Mouse (Mus musculus): ENCODE results near the gene Slc30a2. TPM values are rescaled to one million over a fixed set of nuclear protein-coding genes. Genes with fewer than 3 reads are reported as not detected.

Slc30a2 gene
- total RNA-seq, 1 experiment = 24.3 TPM

- Histone ChIP-seq H3K4me3 (ENCODE audit: insufficient read depth in 1 of 2, low read depth in 1 of 2, low read length in 2 of 2, poor library complexity in 1 of 2, severe bottlenecking in 1 of 2) (no peak overlapping the region), H3K4me1 (ENCODE audit: control insufficient read depth in 2 of 2, insufficient read depth in 2 of 2, low read length in 2 of 2, poor library complexity in 1 of 2) (peaks cover 7 to 19% of the 10 kb centered on the region in 2 experiments), H3K27ac (ENCODE audit: insufficient read depth, low read depth, low read length, poor library complexity, severe bottlenecking) (no peak overlapping the region), H3K36me3 (ENCODE audit: control insufficient read depth, insufficient read depth, low read length, poor library complexity, severe bottlenecking) (no peaks in the 10 kb centered on the region), H3K9me3 (ENCODE audit: control insufficient read depth, insufficient read depth, low read depth, low read length) (no peaks in the 10 kb centered on the region), H3K9ac (ENCODE audit: insufficient read depth, low read depth, low read length, poor library complexity, severe bottlenecking) (no peak overlapping the region)
- TF ChIP-seq MAFK (IDR thresholded peaks at IDR 0.05; ENCODE audit: insufficient read depth, low read depth, low read length) (no peak), ZC3H11A (IDR thresholded peaks at IDR 0.05; ENCODE audit: borderline replicate concordance, low read depth, low read length) (no peak), ZNF384 (IDR thresholded peaks at IDR 0.05; ENCODE audit: low read depth, low read length) (no peak), HCFC1 (IDR thresholded peaks at IDR 0.05; ENCODE audit: borderline replicate concordance, insufficient read depth, low read length) (no peak), CHD2 (IDR thresholded peaks at IDR 0.05; ENCODE audit: low read depth, low read length) (no peak)
- no peak for DNase-seq (ENCODE audit: low read depth, low spot score)
- in situ Hi-C loops (cut with MboI; ENCODE audit: low sequenced_read_pairs in 2 of 2, unreplicated experiment in 2 of 2) = no loop called here
Measured at GRCm38 (mm10) chr4:134311784-134312183, 31.2 kb upstream of the Slc30a2 start.

- Histone ChIP-seq H3K9me3 (ENCODE audit: control insufficient read depth, insufficient read depth, low read depth, low read length) (no peaks in the 10 kb centered on the region), H3K4me3 (ENCODE audit: insufficient read depth in 1 of 2, low read depth in 1 of 2, low read length in 2 of 2, poor library complexity in 1 of 2, severe bottlenecking in 1 of 2) (no peak overlapping the region), H3K4me1 (ENCODE audit: control insufficient read depth in 2 of 2, insufficient read depth in 2 of 2, low read length in 2 of 2, poor library complexity in 1 of 2) (peaks cover 5 to 18% of the 10 kb centered on the region in 2 experiments), H3K36me3 (ENCODE audit: control insufficient read depth, insufficient read depth, low read length, poor library complexity, severe bottlenecking) (no peaks in the 10 kb centered on the region), H3K27ac (ENCODE audit: insufficient read depth, low read depth, low read length, poor library complexity, severe bottlenecking) (no peak overlapping the region), H3K9ac (ENCODE audit: insufficient read depth, low read depth, low read length, poor library complexity, severe bottlenecking) (no peak overlapping the region)
- in situ Hi-C loops (cut with MboI; ENCODE audit: low sequenced_read_pairs in 2 of 2, unreplicated experiment in 2 of 2) = no loop called here
- DNase-seq (ENCODE audit: low read depth, low spot score) = no peak
- TF ChIP-seq HCFC1 (IDR thresholded peaks at IDR 0.05; ENCODE audit: borderline replicate concordance, insufficient read depth, low read length) (no peak), CHD2 (IDR thresholded peaks at IDR 0.05; ENCODE audit: low read depth, low read length) (no peak)
Measured at GRCm38 (mm10) chr4:134312341-134312740, 30.6 kb upstream of the Slc30a2 start.

- H3K9me3 ChIP-seq (ENCODE audit: control insufficient read depth, insufficient read depth, low read depth, low read length) = no peaks in the 10 kb centered on the region
- DNase-seq (ENCODE audit: low read depth, low spot score) = peak; percentile 63
- no peak overlapping the region for H3K27ac ChIP-seq (ENCODE audit: insufficient read depth, low read depth, low read length, poor library complexity, severe bottlenecking)
- H3K4me3 ChIP-seq (ENCODE audit: insufficient read depth in 1 of 2, low read depth in 1 of 2, low read length in 2 of 2, poor library complexity in 1 of 2, severe bottlenecking in 1 of 2) = no peak overlapping the region
- TF ChIP-seq ZNF384 (IDR thresholded peaks at IDR 0.05; ENCODE audit: low read depth, low read length) = 0 out of 2 replicates have a peak, but pooled peaks have one; percentile 24
- no peak for TF ChIP-seq MAFK (IDR thresholded peaks at IDR 0.05; ENCODE audit: insufficient read depth, low read depth, low read length)
- TF ChIP-seq ZC3H11A (IDR thresholded peaks at IDR 0.05; ENCODE audit: borderline replicate concordance, low read depth, low read length) = peak; percentile 36; the same call in 1 of the 2 replicates
- no peak for TF ChIP-seq HCFC1 (IDR thresholded peaks at IDR 0.05; ENCODE audit: borderline replicate concordance, insufficient read depth, low read length)
- TF ChIP-seq CHD2 (IDR thresholded peaks at IDR 0.05; ENCODE audit: low read depth, low read length) = no peak
- peaks cover 5 to 16% of the 10 kb centered on the region in 2 experiments for H3K4me1 ChIP-seq (ENCODE audit: control insufficient read depth in 2 of 2, insufficient read depth in 2 of 2, low read length in 2 of 2, poor library complexity in 1 of 2)
- no peak overlapping the region for H3K9ac ChIP-seq (ENCODE audit: insufficient read depth, low read depth, low read length, poor library complexity, severe bottlenecking)
- in situ Hi-C loops (cut with MboI; ENCODE audit: low sequenced_read_pairs in 2 of 2, unreplicated experiment in 2 of 2) = no loop called here
- no peaks in the 10 kb centered on the region for H3K36me3 ChIP-seq (ENCODE audit: control insufficient read depth, insufficient read depth, low read length, poor library complexity, severe bottlenecking)
Measured at GRCm38 (mm10) chr4:134312901-134313300, 30.1 kb upstream of the Slc30a2 start.

GRCm38 (mm10) chr4:134314081-134314655, 28.8 kb upstream of the Slc30a2 start:
- Histone ChIP-seq H3K36me3 (ENCODE audit: control insufficient read depth, insufficient read depth, low read length, poor library complexity, severe bottlenecking) (no peaks in the 10 kb centered on the region), H3K9ac (ENCODE audit: insufficient read depth, low read depth, low read length, poor library complexity, severe bottlenecking) (peak overlapping the region; percentile 7; the same call in 1 of the 2 replicates), H3K4me3 (ENCODE audit: insufficient read depth in 1 of 2, low read depth in 1 of 2, low read length in 2 of 2, poor library complexity in 1 of 2, severe bottlenecking in 1 of 2) (no peak overlapping the region), H3K9me3 (ENCODE audit: control insufficient read depth, insufficient read depth, low read depth, low read length) (no peaks in the 10 kb centered on the region), H3K27ac (ENCODE audit: insufficient read depth, low read depth, low read length, poor library complexity, severe bottlenecking) (peak overlapping the region; percentile 71), H3K4me1 (ENCODE audit: control insufficient read depth in 2 of 2, insufficient read depth in 2 of 2, low read length in 2 of 2, poor library complexity in 1 of 2) (peaks cover 5 to 20% of the 10 kb centered on the region in 2 experiments)
- TF ChIP-seq ZNF384 (IDR thresholded peaks at IDR 0.05; ENCODE audit: low read depth, low read length) (no peak), HCFC1 (IDR thresholded peaks at IDR 0.05; ENCODE audit: borderline replicate concordance, insufficient read depth, low read length) (no peak), CHD2 (IDR thresholded peaks at IDR 0.05; ENCODE audit: low read depth, low read length) (no peak), MAFK (IDR thresholded peaks at IDR 0.05; ENCODE audit: insufficient read depth, low read depth, low read length) (no peak), ZC3H11A (IDR thresholded peaks at IDR 0.05; ENCODE audit: borderline replicate concordance, low read depth, low read length) (no peak)
- no peak for DNase-seq (ENCODE audit: low read depth, low spot score)
- in situ Hi-C loops (cut with MboI; ENCODE audit: low sequenced_read_pairs in 2 of 2, unreplicated experiment in 2 of 2) = no loop called here

All from ES-E14 (cell line).